Mouse (Mus musculus): ENCODE results near the gene Ezh1. TPM values are rescaled to one million over a fixed set of nuclear protein-coding genes. Genes with fewer than 3 reads are reported as not detected.
A peak's percentile ranks its signal among the peaks of the same experiment; 100 is the strongest.

Gene Ezh1
- total RNA-seq, 2 experiments from 2014 or later: 56.9 to 62.1 TPM

- no peak for DNase-seq (ENCODE audit: extremely low spot score in 1 of 2, low spot score in 2 of 2)
- no peak for TF ChIP-seq CTCF (IDR thresholded peaks at IDR 0.05)
- Histone ChIP-seq H3K4me3 (no peak overlapping the region), H3K27ac (no peak overlapping the region)
- intact Hi-C loops (cut with DNase I): no loop called here
These were observed 39.6 kb downstream of the Ezh1 start for GRCm38 (mm10) chr11:101186526-101187247.

DNA sequence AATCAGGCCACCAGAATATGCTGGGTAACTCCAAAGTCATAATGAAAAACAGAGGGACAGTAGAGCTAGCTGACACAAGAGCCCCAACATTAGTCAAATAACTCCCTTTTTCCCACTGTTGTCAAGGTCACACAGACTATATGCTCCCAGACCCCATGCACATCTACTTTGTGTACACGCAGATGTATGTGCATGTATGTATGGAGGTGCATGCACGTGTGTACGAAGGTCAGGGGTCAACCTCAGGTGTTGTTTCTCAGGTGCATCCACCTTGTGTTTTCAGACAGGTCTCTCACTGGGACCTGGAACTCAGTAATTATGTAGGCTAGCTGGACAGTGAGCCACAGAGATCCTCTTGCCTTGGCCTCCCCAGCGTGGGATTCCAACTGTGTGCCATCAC lies 40.8 kb downstream of the Ezh1 start:
- no peak for DNase-seq (ENCODE audit: extremely low spot score in 1 of 2, low spot score in 2 of 2)
- H3K27ac ChIP-seq: no peak overlapping the region
- TF ChIP-seq CTCF (IDR thresholded peaks at IDR 0.05): no peak
- intact Hi-C loops (cut with DNase I): no loop called here
- H3K4me3 ChIP-seq: no peak overlapping the region

GRCm38 (mm10) chr11:101184984-101185383 lies 41.3 kb downstream of the Ezh1 start:
- H3K27ac ChIP-seq: no peak overlapping the region
- no peak for TF ChIP-seq CTCF (IDR thresholded peaks at IDR 0.05)
- no peak for DNase-seq (ENCODE audit: extremely low spot score in 1 of 2, low spot score in 2 of 2)
- no peak overlapping the region for H3K4me3 ChIP-seq
- intact Hi-C loops (cut with DNase I): loop anchor here (5.0 kb wide), 1 partner anchor 203 kb away; no protein-coding TSS in a partner anchor

DNA sequence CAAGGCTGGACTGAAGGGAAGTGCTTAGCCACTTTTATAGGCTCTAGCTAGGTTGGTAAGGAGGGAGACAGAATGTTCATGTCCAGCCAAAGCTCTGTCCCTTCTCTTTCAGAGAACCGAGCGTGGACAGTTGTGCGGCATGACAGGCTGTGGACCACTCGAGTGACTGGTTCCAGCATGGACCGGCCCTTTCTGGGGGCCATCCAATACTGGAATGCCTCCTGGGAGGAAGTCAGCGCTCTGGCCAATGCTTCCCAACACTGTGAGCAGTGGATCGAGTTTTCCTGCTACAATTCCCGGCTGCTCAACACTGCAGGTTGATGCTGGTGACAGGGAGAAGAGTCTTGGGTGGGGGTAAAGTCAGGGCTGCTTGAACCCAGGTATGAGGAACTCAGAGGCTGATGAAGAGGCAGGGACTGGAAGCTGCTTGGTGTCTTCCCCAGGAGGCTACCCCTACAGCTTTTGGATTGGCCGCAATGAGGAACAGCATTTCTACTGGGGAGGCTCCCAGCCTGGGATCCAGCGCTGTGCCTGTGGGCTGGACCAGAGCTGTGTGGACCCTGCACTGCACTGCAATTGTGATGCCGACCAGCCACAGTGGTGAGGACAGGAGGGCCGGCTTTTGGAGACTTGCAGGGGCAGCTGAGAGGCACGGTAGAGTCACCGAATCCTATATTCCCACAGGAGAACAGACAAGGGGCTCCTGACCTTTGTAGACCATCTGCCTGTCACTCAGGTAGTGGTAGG lies 43.3 kb downstream of the Ezh1 start:
- Histone ChIP-seq H3K4me3 (no peak overlapping the region), H3K27ac (no peak overlapping the region)
- intact Hi-C loops (cut with DNase I): loop anchor here (5.0 kb wide), 1 partner anchor 201 kb away; no protein-coding TSS in a partner anchor
- no peak for TF ChIP-seq CTCF (IDR thresholded peaks at IDR 0.05)
- DNase-seq (ENCODE audit: extremely low spot score in 1 of 2, low spot score in 2 of 2): no peak

DNA sequence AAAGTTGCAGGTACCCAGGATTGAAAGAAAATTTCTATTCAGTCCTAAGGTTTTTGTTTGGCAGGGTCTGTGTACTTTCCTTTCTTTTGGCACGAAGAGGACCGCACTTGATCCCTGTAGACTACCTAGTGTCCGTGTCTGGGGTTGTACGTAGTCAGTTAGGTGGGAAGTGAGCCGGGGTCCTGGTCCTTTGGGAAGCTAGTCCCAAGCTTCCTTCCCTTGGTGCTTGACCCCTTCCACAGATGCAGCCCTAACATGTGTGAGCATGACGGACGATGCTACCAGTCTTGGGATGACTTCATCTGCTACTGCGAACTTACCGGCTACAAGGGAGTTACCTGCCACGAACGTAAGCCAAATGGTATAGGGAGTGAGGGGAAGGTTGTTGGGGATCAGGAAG lies 44.3 kb downstream of the Ezh1 start:
- no peak for TF ChIP-seq CTCF (IDR thresholded peaks at IDR 0.05)
- Histone ChIP-seq H3K27ac (no peak overlapping the region), H3K4me3 (no peak overlapping the region)
- intact Hi-C loops (cut with DNase I): loop anchor here (5.0 kb wide), 1 partner anchor 200 kb away; no protein-coding TSS in a partner anchor
- DNase-seq (ENCODE audit: extremely low spot score in 1 of 2, low spot score in 2 of 2): no peak

DNA sequence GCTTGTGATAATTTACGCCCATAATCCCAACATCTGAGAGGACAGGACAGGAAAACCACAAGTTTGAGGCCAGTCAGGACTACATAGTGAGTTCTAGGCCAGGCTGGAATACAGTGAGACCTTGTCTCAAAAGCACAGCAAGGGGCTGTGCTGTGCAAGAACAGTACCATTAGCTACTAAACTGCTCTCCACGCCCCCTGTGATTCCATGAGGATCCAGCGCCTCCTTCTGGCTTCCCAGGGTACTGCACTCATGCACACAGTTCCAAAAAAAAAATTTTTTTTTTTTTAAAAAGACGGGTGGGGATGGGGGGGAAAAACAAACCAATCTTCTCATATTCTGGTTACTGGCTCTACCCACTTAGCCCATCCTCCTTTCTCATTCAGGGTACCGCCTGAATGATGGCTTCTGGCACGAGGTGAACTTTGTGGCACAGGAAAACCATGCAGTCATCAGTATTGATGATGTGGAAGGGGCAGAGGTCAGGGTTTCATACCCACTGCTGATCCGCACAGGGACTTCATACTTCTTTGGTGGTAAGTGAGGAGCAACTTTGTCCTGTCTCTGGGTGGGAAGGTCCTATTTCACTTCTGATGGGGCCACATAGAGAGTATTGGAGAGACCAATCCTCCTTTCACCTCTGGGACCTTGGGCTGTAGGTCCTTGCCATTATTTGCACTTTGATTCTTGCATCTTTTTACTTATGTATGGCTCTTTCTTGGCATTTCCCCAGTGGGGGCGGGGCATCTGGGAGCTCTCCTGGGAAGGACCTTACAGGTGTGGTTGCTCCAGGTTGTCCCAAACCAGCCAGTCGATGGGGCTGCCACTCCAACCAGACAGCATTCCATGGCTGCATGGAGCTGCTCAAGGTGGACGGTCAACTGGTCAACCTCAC lies 45.2 kb downstream of the Ezh1 start:
- intact Hi-C loops (cut with DNase I): loop anchor here (5.0 kb wide), 1 partner anchor 199 kb away; no protein-coding TSS in a partner anchor
- peak; percentile 78 for TF ChIP-seq CTCF (IDR thresholded peaks at IDR 0.05)
- peak in 1 of 2 experiments; percentile 63 for DNase-seq (ENCODE audit: extremely low spot score in 1 of 2, low spot score in 2 of 2)
- Histone ChIP-seq H3K4me3 (no peak overlapping the region), H3K27ac (no peak overlapping the region)

- Histone ChIP-seq H3K27ac (no peak overlapping the region), H3K4me3 (no peak overlapping the region)
- TF ChIP-seq CTCF (IDR thresholded peaks at IDR 0.05): no peak
- no peak for DNase-seq (ENCODE audit: extremely low spot score in 1 of 2, low spot score in 2 of 2)
- intact Hi-C loops (cut with DNase I): loop anchor here (5.0 kb wide), 1 partner anchor 198 kb away; no protein-coding TSS in a partner anchor
These were observed 46.0 kb downstream of the Ezh1 start for GRCm38 (mm10) chr11:101180261-101180660.

DNA sequence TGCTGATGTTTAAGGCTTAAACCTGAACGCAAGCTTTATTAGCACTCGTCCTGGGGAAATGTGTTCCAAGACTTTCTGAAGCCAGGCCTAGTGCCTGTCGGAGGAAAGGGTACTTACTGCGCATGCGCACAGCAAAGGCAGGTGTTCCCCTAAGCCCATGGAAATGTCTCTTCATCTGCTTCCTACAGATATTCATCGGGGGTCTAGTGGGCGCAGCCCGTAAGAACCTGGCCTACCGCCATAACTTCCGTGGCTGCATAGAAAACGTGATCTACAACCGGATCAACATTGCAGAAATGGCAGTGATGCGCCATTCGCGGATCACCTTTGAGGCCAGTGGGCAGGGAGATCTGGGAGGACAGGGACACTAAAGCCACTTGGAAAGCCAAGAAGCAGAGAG lies 47.0 kb downstream of the Ezh1 start:
- intact Hi-C loops (cut with DNase I): loop anchor here (10.0 kb wide), 1 partner anchor 175 kb away; the partner anchor contains the start of gene Atp6v0a1
- no peak overlapping the region for H3K4me3 ChIP-seq
- no peak for TF ChIP-seq CTCF (IDR thresholded peaks at IDR 0.05)
- no peak for DNase-seq (ENCODE audit: extremely low spot score in 1 of 2, low spot score in 2 of 2)
- no peak overlapping the region for H3K27ac ChIP-seq

GRCm38 (mm10) chr11:101178061-101179058 lies 47.9 kb downstream of the Ezh1 start:
- H3K27ac ChIP-seq: no peak overlapping the region
- no peak for TF ChIP-seq CTCF (IDR thresholded peaks at IDR 0.05)
- intact Hi-C loops (cut with DNase I): loop anchor here (10.0 kb wide), 1 partner anchor 174 kb away; the partner anchor contains the start of gene Atp6v0a1
- DNase-seq (ENCODE audit: extremely low spot score in 1 of 2, low spot score in 2 of 2): no peak
- H3K4me3 ChIP-seq: peak overlapping the region; percentile 75

Measured in left cerebral cortex, adult 2 months (tissue).